In genomic region chr13:97419100-97419499, GRCm38 (mm10) we compare ENCODE assay signal across 25 mouse cellular contexts.
DNase-seq lines count a peak whose midpoint lies in the region; ATAC-seq and TF ChIP-seq lines count a peak whose summit lies in the region.
"Had no signal": no experiment of that assay in that cellular context is flagged by ENCODE, and none has a peak within 500 bp of the region (broad histone marks: within the 10 kb centered on the region; RNA-seq: fewer than 3 reads in every experiment).

No protein-coding gene starts in this region.

- DNase-seq in stomach, postnatal 0 days (ENCODE audit: low spot score): no peak
- DNase-seq in midbrain, embryonic 11.5 days (ENCODE audit: low spot score, missing footprints): no peak
- DNase-seq in right cerebral cortex, adult 2 months (ENCODE audit: low spot score in 2 of 2): no peak
- DNase-seq: adrenal gland, adult 2 months; adrenal gland, postnatal 14 days; cerebellum, adult 11 months; cerebellum, adult 2 months; cerebellum, adult 9-11 months; cerebellum, postnatal 25 days; embryo, embryonic 11 days; gastrocnemius, postnatal 25 days; heart, postnatal 36 days had no signal

- H3K9ac ChIP-seq in stomach, embryonic 16.5 days (ENCODE audit: low read length): no peak overlapping the region
- no peak overlapping the region for H3K9ac ChIP-seq in stomach, postnatal 0 days (ENCODE audit: low read length)
- H3K9ac ChIP-seq in midbrain, embryonic 11.5 days (ENCODE audit: low read length): no peak overlapping the region
- H3K9ac ChIP-seq: embryonic facial prominence, embryonic 13.5 days; forebrain, embryonic 12.5 days; forebrain, embryonic 15.5 days; hindbrain, embryonic 13.5 days had no signal

- no peaks in the 10 kb centered on the region for H3K9me3 ChIP-seq in stomach, embryonic 16.5 days (replicated peaks; ENCODE audit: control insufficient read depth, low read length)
- no peaks in the 10 kb centered on the region for H3K9me3 ChIP-seq in stomach, postnatal 0 days (ENCODE audit: control insufficient read depth, low read length)
- no peaks in the 10 kb centered on the region for H3K9me3 ChIP-seq in midbrain, embryonic 11.5 days (ENCODE audit: control insufficient read depth, low read length)
- H3K9me3 ChIP-seq: embryonic facial prominence, embryonic 10.5 days; embryonic facial prominence, embryonic 13.5 days; forebrain, embryonic 12.5 days; forebrain, embryonic 15.5 days; hindbrain, embryonic 10.5 days; hindbrain, embryonic 13.5 days had no signal

- H3K36me3 ChIP-seq in stomach, embryonic 16.5 days (ENCODE audit: control insufficient read depth, insufficient read depth, low read length): no peaks in the 10 kb centered on the region
- H3K36me3 ChIP-seq in stomach, postnatal 0 days (ENCODE audit: control insufficient read depth, insufficient read depth, low read length): no peaks in the 10 kb centered on the region
- H3K36me3 ChIP-seq in midbrain, embryonic 11.5 days (ENCODE audit: control insufficient read depth, insufficient read depth, low read length): no peaks in the 10 kb centered on the region
- H3K36me3 ChIP-seq: embryonic facial prominence, embryonic 10.5 days; embryonic facial prominence, embryonic 13.5 days; forebrain, embryonic 12.5 days; forebrain, embryonic 15.5 days; hindbrain, embryonic 10.5 days; hindbrain, embryonic 13.5 days had no signal

- H3K27ac ChIP-seq in stomach, embryonic 16.5 days (ENCODE audit: low read length): no peak overlapping the region
- H3K27ac ChIP-seq in stomach, postnatal 0 days (replicated peaks): no peak overlapping the region
- H3K27ac ChIP-seq in midbrain, embryonic 11.5 days (ENCODE audit: low read depth, low read length): no peak overlapping the region
- H3K27ac ChIP-seq: embryonic facial prominence, embryonic 10.5 days; embryonic facial prominence, embryonic 13.5 days; forebrain, embryonic 12.5 days; forebrain, embryonic 15.5 days; hindbrain, embryonic 10.5 days; hindbrain, embryonic 13.5 days had no signal

- H3K27me3 ChIP-seq in stomach, embryonic 16.5 days (ENCODE audit: control insufficient read depth, insufficient read depth, low read length): no peaks in the 10 kb centered on the region
- no peaks in the 10 kb centered on the region for H3K27me3 ChIP-seq in stomach, postnatal 0 days (ENCODE audit: control insufficient read depth, insufficient read depth, low read length)
- no peaks in the 10 kb centered on the region for H3K27me3 ChIP-seq in midbrain, embryonic 11.5 days (ENCODE audit: control insufficient read depth, insufficient read depth, low read length)
- H3K27me3 ChIP-seq: embryonic facial prominence, embryonic 13.5 days; forebrain, embryonic 12.5 days; forebrain, embryonic 15.5 days; hindbrain, embryonic 13.5 days; Patski had no signal

- no peak for TF ChIP-seq EP300 in stomach, postnatal 0 days (optimal IDR thresholded peaks at IDR 0.05)

- no peak overlapping the region for H3K4me3 ChIP-seq in stomach, embryonic 16.5 days (replicated peaks; ENCODE audit: low read length)
- no peak overlapping the region for H3K4me3 ChIP-seq in stomach, postnatal 0 days (ENCODE audit: low read depth, low read length)
- H3K4me3 ChIP-seq in midbrain, embryonic 11.5 days (ENCODE audit: low read depth, low read length): no peak overlapping the region
- H3K4me3 ChIP-seq: embryonic facial prominence, embryonic 10.5 days; embryonic facial prominence, embryonic 13.5 days; erythroblast, embryonic 14.5 days; forebrain, embryonic 12.5 days; forebrain, embryonic 15.5 days; hindbrain, embryonic 10.5 days; hindbrain, embryonic 13.5 days had no signal

- TF ChIP-seq CTCF in stomach, postnatal 0 days (IDR thresholded peaks at IDR 0.05; ENCODE audit: low read depth): no peak

- ATAC-seq in stomach, embryonic 16.5 days (ENCODE audit: insufficient read depth, low FRiP score): 0 out of 2 replicates have a peak, but pooled peaks have one; percentile 56
- no peak for ATAC-seq in stomach, postnatal 0 days (ENCODE audit: low FRiP score, low TSS enrichment)
- ATAC-seq in common myeloid progenitor, adult 5-6 weeks (replicated peaks; ENCODE audit: low read depth, poor library complexity, severe bottlenecking): peak; percentile 39; the same call in 1 of the 2 replicates
- peak; percentile 39; the same call in 1 of the 2 replicates for ATAC-seq in megakaryocyte progenitor cell, adult 5-6 weeks (replicated peaks; ENCODE audit: poor library complexity)
- ATAC-seq in midbrain, embryonic 11.5 days (ENCODE audit: low FRiP score): no peak
- ATAC-seq: forebrain, embryonic 15.5 days; hindbrain, embryonic 16.5 days; Patski had no signal

- peaks cover 4% of the 10 kb centered on the region; the same call in 1 of the 2 replicates for H3K4me1 ChIP-seq in stomach, embryonic 16.5 days (ENCODE audit: control insufficient read depth, insufficient read depth, low read length)
- H3K4me1 ChIP-seq in stomach, postnatal 0 days (replicated peaks; ENCODE audit: control insufficient read depth, insufficient read depth): no peaks in the 10 kb centered on the region
- H3K4me1 ChIP-seq in midbrain, embryonic 11.5 days (ENCODE audit: control insufficient read depth, insufficient read depth, low read length): no peaks in the 10 kb centered on the region

- WGBS in stomach, embryonic 16.5 days: 66% methylated on average over 3 of the region's 3 CpGs
- 70% methylated on average over 3 of the region's 3 CpGs for WGBS in stomach, postnatal 0 days
- WGBS in midbrain, embryonic 11.5 days: 87% methylated on average over 3 of the region's 3 CpGs

- no peak overlapping the region for H3K4me2 ChIP-seq in stomach, embryonic 16.5 days (ENCODE audit: low read depth, low read length)
- H3K4me2 ChIP-seq in stomach, postnatal 0 days (replicated peaks; ENCODE audit: low read depth): no peak overlapping the region
- no peak overlapping the region for H3K4me2 ChIP-seq in midbrain, embryonic 11.5 days
- H3K4me2 ChIP-seq: embryonic facial prominence, embryonic 13.5 days; forebrain, embryonic 12.5 days; forebrain, embryonic 15.5 days; heart, embryonic 11.5 days; hindbrain, embryonic 13.5 days had no signal

Comparison
In these comparisons a context has a peak if more than half of its experiments do, and no peak if none do; other contexts are left out.
1. ATAC-seq: peak in stomach, embryonic 16.5 days (single experiment), common myeloid progenitor, adult 5-6 weeks (single experiment) and megakaryocyte progenitor cell, adult 5-6 weeks (single experiment); none in stomach, postnatal 0 days (single experiment) and midbrain, embryonic 11.5 days (single experiment).